Mouse (Mus musculus): ENCODE data around the gene Kcnip4. TPM values are rescaled to one million over a fixed set of nuclear protein-coding genes. Genes with fewer than 3 reads are reported as not detected.

Gene Kcnip4
- total RNA-seq, 2 experiments from 2014 or later = 0.11 TPM; not detected in 1

GRCm38 (mm10) chr5:48551753-48552152 is 973.0 kb downstream of the Kcnip4 start:
- DNase-seq = no peak

- DNase-seq = no peak
These were observed 978.9 kb downstream of the Kcnip4 start for GRCm38 (mm10) chr5:48545825-48546224.

GRCm38 (mm10) chr5:48544784-48545734 is 979.6 kb downstream of the Kcnip4 start:
- DNase-seq = no peak

DNA sequence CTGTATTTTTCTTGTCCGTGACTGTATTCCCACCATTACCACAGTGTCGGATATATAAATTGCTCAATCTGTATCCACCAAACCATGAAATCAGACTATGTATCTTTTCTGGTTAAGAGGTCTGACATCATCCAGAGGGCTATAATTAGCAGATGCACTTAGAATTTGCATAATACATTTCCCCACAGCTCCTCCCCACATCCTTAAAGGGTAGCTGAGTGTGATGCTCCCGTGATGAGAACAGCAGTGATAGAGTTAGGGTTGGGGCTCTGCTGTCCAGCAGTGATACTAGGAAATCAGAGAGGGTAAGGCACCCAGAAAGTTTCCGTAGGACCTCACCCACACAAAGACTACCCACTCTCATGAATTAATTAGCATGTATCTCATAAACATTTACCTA is 1006.7 kb downstream of the Kcnip4 start:
- DNase-seq = no peak

DNA sequence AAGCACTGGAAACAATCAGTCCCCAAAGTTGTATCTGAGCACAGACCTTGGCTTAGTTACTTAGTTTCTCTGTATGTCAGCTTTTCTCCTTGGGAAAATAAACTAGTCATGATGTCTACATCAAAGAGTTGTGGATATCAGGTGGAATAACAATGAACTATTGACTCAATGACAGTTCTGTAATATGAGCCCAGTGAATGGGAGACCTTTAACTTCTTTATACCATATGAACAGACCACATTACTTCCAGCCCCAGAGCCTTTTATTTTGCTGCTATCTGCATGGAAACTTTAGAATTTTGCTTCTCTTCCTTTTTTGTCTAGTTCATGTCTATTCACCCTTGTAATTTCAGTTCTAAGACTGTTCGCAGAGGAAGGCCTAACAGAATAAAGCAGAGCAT is 1011.4 kb downstream of the Kcnip4 start:
- no peak for DNase-seq

DNA sequence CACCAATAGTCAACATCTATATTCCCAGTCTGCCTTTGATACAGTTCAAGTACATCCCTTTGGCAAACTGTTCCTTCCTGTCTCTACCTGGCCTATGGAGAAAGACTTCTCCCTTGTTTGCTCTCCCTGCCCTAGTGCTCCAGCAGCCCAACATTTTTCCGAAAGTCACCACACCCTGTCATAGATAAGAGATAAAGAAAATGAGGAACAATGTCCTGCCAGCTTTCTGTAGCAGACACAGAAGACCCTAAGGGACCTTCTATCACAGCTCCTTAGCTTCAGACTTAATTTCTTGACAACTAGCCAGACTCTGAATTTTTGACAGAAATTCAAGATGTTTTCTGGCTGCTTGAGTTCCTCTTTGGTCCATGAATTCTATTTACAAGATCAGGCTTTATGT is 1013.4 kb downstream of the Kcnip4 start:
- DNase-seq = no peak

GRCm38 (mm10) chr5:48510241-48510640 is 1014.5 kb downstream of the Kcnip4 start:
- DNase-seq = no peak

DNA sequence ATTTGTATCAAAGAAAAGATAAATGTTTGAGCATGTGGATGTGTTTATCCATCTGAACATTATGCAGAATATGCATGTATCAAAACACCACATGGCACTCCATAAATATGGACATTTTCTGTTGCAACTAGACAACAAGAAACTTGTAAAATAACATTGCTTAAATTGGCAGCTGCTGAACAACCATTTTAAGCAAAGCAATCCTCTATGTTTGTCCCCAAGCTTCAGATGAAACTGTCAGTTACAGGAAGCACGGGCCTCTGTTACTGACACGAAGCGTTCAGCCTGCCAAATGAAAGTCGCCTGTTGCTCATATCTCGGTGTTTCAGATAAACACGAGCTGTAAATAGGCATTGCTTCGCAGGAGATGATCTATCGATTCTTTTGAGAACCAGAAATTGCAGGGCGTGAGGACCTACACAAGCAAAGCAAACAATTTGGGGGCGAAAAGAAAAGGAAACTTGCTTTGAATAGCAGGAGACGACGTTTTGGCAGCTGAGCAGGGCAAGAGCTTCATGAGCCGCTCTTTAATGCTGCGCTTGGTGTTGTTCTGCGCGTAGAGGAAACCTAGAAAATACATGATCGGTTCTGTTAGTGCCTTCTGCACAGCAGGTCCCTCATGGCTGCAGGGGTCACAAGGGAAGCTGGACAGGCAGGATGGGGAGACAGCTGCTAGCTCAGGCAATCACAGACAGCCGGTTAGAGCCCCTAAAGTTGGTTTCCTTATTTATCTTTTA is 1015.3 kb downstream of the Kcnip4 start:
- DNase-seq = peak; percentile 6

- DNase-seq = no peak
These were observed 1021.6 kb downstream of the Kcnip4 start for GRCm38 (mm10) chr5:48503094-48503493.

DNA sequence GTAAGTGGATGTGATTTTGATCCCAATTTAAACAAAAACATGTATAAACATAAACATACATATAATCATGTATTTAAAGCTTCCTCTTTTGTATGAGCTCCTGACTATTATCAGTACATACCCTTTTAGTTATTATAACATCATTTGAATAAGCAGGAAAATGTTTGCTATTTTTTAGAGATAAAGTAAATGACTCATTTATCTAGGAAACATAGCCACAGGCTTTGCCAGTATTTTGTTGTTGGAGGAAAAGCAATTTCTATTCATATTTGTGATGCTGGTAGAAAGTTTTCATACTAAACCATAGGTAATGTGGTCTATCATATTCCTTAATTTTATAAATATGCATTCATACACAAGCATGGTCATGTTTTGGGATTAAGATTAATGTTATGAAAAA is 1022.3 kb downstream of the Kcnip4 start:
- DNase-seq = no peak

DNA sequence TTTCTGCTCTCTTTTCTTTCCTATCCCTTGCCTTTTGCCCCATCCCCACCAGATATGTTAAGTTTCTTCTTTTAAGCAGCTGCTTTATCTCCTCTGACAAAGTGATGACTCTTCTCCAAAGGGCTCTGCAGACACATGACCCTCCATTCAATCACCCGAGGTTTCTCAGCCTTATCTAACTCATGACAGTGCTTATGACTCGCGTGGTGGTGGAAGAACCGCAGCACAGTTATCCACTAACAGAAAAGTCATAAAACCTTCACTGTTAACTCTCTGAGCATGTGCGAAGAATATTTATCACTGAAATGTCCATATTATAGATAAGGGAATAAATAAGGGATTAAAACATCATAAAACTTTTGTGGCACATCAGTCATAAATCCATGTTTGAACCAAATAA is 1024.5 kb downstream of the Kcnip4 start:
- DNase-seq = no peak

- DNase-seq = no peak
These were observed 1033.7 kb downstream of the Kcnip4 start for GRCm38 (mm10) chr5:48490864-48491477.

- no peak for DNase-seq
These were observed 1035.0 kb downstream of the Kcnip4 start for GRCm38 (mm10) chr5:48489549-48490288.

DNA sequence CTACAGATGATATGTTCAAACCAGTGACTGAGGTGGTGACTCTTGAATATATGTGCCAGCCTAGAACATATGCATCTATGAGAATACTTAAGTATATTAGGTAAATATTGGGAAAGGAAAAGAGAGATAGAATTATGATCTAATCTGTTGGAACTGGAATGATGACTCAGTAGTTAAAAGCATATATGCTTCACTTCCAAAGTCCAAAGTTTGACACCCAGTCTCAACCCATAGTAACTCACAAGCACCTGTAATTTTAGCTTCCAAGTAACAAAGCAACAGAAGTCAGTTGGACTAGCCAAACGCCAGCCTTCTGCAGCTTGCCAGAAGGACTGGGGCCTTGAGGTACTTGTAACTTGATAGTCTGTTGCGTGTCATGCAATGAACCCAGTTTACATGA is 1041.6 kb downstream of the Kcnip4 start:
- DNase-seq = no peak

DNA sequence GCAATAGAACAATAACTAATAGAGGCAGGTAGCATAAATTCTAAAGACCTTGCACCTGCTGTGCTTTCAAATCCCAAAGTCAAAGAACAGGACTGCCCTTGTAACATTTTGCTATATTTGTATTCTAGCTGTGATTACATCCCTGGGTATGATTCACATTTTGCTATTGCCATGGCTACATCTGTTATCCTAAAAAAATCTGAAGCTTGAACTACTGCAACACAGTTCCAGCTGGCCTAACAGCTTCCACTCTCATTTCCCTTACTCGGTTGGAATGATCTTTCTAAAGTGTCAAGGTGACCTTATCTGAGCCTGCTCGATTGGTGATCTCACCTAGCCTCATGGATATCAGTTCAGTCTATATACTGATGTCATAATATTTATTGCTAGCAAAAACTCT is 1064.5 kb downstream of the Kcnip4 start:
- DNase-seq = no peak

- no peak for DNase-seq
These were observed 1075.8 kb downstream of the Kcnip4 start for GRCm38 (mm10) chr5:48448888-48449287.

- DNase-seq = peak; percentile 38
These were observed 1094.2 kb downstream of the Kcnip4 start for GRCm38 (mm10) chr5:48430459-48430858.

- no peak for DNase-seq
These were observed 1102.8 kb downstream of the Kcnip4 start for GRCm38 (mm10) chr5:48421957-48422356.

GRCm38 (mm10) chr5:48419741-48420140 is 1105.0 kb downstream of the Kcnip4 start:
- DNase-seq = no peak

GRCm38 (mm10) chr5:48412261-48412660 is 1112.4 kb downstream of the Kcnip4 start:
- no peak for DNase-seq

- no peak for DNase-seq
These were observed 1113.2 kb downstream of the Kcnip4 start for GRCm38 (mm10) chr5:48411462-48411861.

- peak; percentile 16 for DNase-seq
These were observed 1114.4 kb downstream of the Kcnip4 start for GRCm38 (mm10) chr5:48410348-48410747.

All from heart, postnatal 4 days (tissue).